Comparison of ENCODE assay signal across 18 mouse cellular contexts in genomic region chr12:100985050-100985792, GRCm38 (mm10). TPM values are rescaled to one million over a fixed set of nuclear protein-coding genes. Genes with fewer than 3 reads are reported as not detected.
A peak's percentile ranks its signal among the peaks of the same experiment; 100 is the strongest.
DNase-seq lines count a peak whose midpoint lies in the region; ATAC-seq lines count a peak whose summit lies in the region.
"Had no signal": no experiment of that assay in that cellular context is flagged by ENCODE, and none has a peak within 500 bp of the region (broad histone marks: within the 10 kb centered on the region; RNA-seq: fewer than 3 reads in every experiment).

No protein-coding gene starts in this region.

- DNase-seq in liver, result no peak
- DNase-seq in T-cell, adult 2 months (ENCODE audit: low spot score), result peak; percentile 36
- DNase-seq in monocyte, adult 2 months (ENCODE audit: low read depth in 1 of 2, low spot score in 2 of 2), result peak; percentile 37 to 48
- no peak for DNase-seq in testis, postnatal 10 days (ENCODE audit: low spot score)
- DNase-seq in yolk sac, embryonic 10.5 days (ENCODE audit: low spot score), result no peak
- DNase-seq: cerebellum, adult 18-20 months; heart, postnatal 4 days; left cerebral cortex, postnatal 4 days; spleen, adult 18-20 months; thymus, postnatal 36 days had no signal

- WGBS in liver, embryonic 15.5 days (ENCODE audit: insufficient replicate concordance), result 64% methylated on average over 10 of the region's 10 CpGs
- WGBS in hindbrain, embryonic 12.5 days, result 85% methylated on average over 10 of the region's 10 CpGs

- H3K27me3 ChIP-seq in liver, embryonic 15.5 days, result no peaks in the 10 kb centered on the region
- peaks cover 8% of the 10 kb centered on the region; the same call in 1 of the 2 replicates for H3K27me3 ChIP-seq in hindbrain, embryonic 12.5 days
- H3K27me3 ChIP-seq: neural tube, embryonic 15.5 days had no signal

- H3K4me3 ChIP-seq in liver, embryonic 15.5 days (replicated peaks), result no peak overlapping the region
- no peak overlapping the region for H3K4me3 ChIP-seq in hindbrain, embryonic 12.5 days
- H3K4me3 ChIP-seq: heart, embryonic 13.5 days; megakaryocyte, embryonic 14.5 days; neural tube, embryonic 15.5 days had no signal

- peaks cover 24% of the 10 kb centered on the region for H3K4me1 ChIP-seq in liver, embryonic 15.5 days (replicated peaks)
- H3K4me1 ChIP-seq in hindbrain, embryonic 12.5 days, result peaks cover 57% of the 10 kb centered on the region

- peaks cover 21% of the 10 kb centered on the region for H3K36me3 ChIP-seq in liver, embryonic 15.5 days (replicated peaks)
- no peaks in the 10 kb centered on the region for H3K36me3 ChIP-seq in hindbrain, embryonic 12.5 days
- H3K36me3 ChIP-seq: heart, embryonic 13.5 days; neural tube, embryonic 15.5 days had no signal

- H3K27ac ChIP-seq in liver, embryonic 15.5 days (replicated peaks), result peak overlapping the region; percentile 20; the same call in 1 of the 2 replicates
- no peak overlapping the region for H3K27ac ChIP-seq in hindbrain, embryonic 12.5 days
- H3K27ac ChIP-seq: heart, embryonic 13.5 days; stomach, postnatal 0 days had no signal

- H3K4me2 ChIP-seq in liver, embryonic 15.5 days, result no peak overlapping the region
- no peak overlapping the region for H3K4me2 ChIP-seq in hindbrain, embryonic 12.5 days (replicated peaks)
- H3K4me2 ChIP-seq: heart, embryonic 13.5 days; neural tube, embryonic 15.5 days had no signal

- no peak for ATAC-seq in liver, embryonic 15.5 days (ENCODE audit: insufficient read depth)
- 0 out of 2 replicates have a peak, but pooled peaks have one; percentile 24 for ATAC-seq in erythroblast, adult 5-6 weeks (replicated peaks; ENCODE audit: low FRiP score, poor library complexity, severe bottlenecking)
- no peak for ATAC-seq in hindbrain, embryonic 12.5 days (ENCODE audit: low FRiP score)
- ATAC-seq: inflammation-experienced regulatory T-cells, adult 6 months had no signal

- H3K9me3 ChIP-seq in liver, embryonic 15.5 days (replicated peaks), result no peaks in the 10 kb centered on the region
- H3K9me3 ChIP-seq in hindbrain, embryonic 12.5 days (replicated peaks), result no peaks in the 10 kb centered on the region
- H3K9me3 ChIP-seq: heart, embryonic 13.5 days; neural tube, embryonic 15.5 days had no signal

- H3K9ac ChIP-seq in liver, embryonic 15.5 days, result no peak overlapping the region
- no peak overlapping the region for H3K9ac ChIP-seq in hindbrain, embryonic 12.5 days
- H3K9ac ChIP-seq: heart, embryonic 13.5 days; neural tube, embryonic 15.5 days had no signal

RNA-seq across cellular contexts. Expression of gene Ccdc88c, which starts 43.6 kb away (rescaled TPM):
- 5.5 TPM in 2 replicates for polyA plus RNA-seq in liver, embryonic 15.5 days (2015; fragmentation: Nextera tagmentation; extraction: Ambion mirVana)
- 56.1 and 68.1 TPM in 2 replicates for total RNA-seq in erythroblast, adult 5-6 weeks (2015; ENCODE audit: low replicate concordance)
- 180 TPM in 2 replicates for total RNA-seq in erythroblast, adult 5-6 weeks (2017; ENCODE audit: low replicate concordance)
- 15.0 and 17.7 TPM in 2 replicates for polyA plus RNA-seq in hindbrain, embryonic 12.5 days (2016; fragmentation: Nextera tagmentation; extraction: Ambion mirVana)

Comparison
In these comparisons a context has a peak if more than half of its experiments do, and no peak if none do; other contexts are left out.
1. DNase-seq: peak in T-cell, adult 2 months (single experiment) and monocyte, adult 2 months (2 of 2); none in liver (single experiment), testis, postnatal 10 days (single experiment) and yolk sac, embryonic 10.5 days (single experiment).